Mouse (Mus musculus): ENCODE data around the gene Vps45. TPM values are rescaled to one million over a fixed set of nuclear protein-coding genes. Genes with fewer than 3 reads are reported as not detected.
A peak's percentile ranks its signal among the peaks of the same experiment; 100 is the strongest.
"Not testable (repeated sequence)": the region's sequence is repeated elsewhere in the genome, so short reads cannot be mapped to it uniquely, and the experiment has no call there.

Gene Vps45
- total and polyA plus RNA-seq, 2 experiments from 2014 or later: 29.5 to 61.1 TPM

GRCm38 (mm10) chr3:95969277-95969676, 89.0 kb downstream of the Vps45 start:
- no peak for ATAC-seq (ENCODE audit: low FRiP score)
- Histone ChIP-seq H3K36me3 (ENCODE audit: insufficient read depth, low read length) (no peaks in the 10 kb centered on the region), H3K27me3 (ENCODE audit: insufficient read depth, low read length) (no peaks in the 10 kb centered on the region), H3K4me3 (ENCODE audit: low read depth, low read length) (no peak overlapping the region), H3K4me1 (ENCODE audit: insufficient read depth, low read length) (no peaks in the 10 kb centered on the region), H3K9ac (replicated peaks; ENCODE audit: low read length, poor library complexity, severe bottlenecking) (no peak overlapping the region), H3K4me2 (ENCODE audit: low read depth, low read length, poor library complexity, severe bottlenecking) (no peak overlapping the region), H3K9me3 (ENCODE audit: low read length) (no peaks in the 10 kb centered on the region), H3K27ac (ENCODE audit: low read depth, low read length) (no peak overlapping the region)
- DNase-seq (ENCODE audit: low spot score): no peak
- no peak for TF ChIP-seq CTCF (IDR thresholded peaks at IDR 0.05)
- 92% methylated on average over 1 of the region's 1 CpGs for WGBS

- Histone ChIP-seq H3K4me1 (ENCODE audit: insufficient read depth, low read length) (no peaks in the 10 kb centered on the region), H3K9ac (replicated peaks; ENCODE audit: low read length, poor library complexity, severe bottlenecking) (no peak overlapping the region), H3K36me3 (ENCODE audit: insufficient read depth, low read length) (no peaks in the 10 kb centered on the region), H3K4me3 (ENCODE audit: low read depth, low read length) (peak overlapping the region; percentile 14; the same call in 1 of the 2 replicates), H3K4me2 (ENCODE audit: low read depth, low read length, poor library complexity, severe bottlenecking) (peak overlapping the region; percentile 40), H3K27ac (ENCODE audit: low read depth, low read length) (no peak overlapping the region), H3K27me3 (ENCODE audit: insufficient read depth, low read length) (no peaks in the 10 kb centered on the region), H3K9me3 (ENCODE audit: low read length) (no peaks in the 10 kb centered on the region)
- WGBS: 10% methylated on average over 7 of the region's 7 CpGs
- 0 out of 2 replicates have a peak, but pooled peaks have one; percentile 23 for ATAC-seq (ENCODE audit: low FRiP score)
- TF ChIP-seq CTCF (IDR thresholded peaks at IDR 0.05): peak; percentile 72
- DNase-seq (ENCODE audit: low spot score): peak; percentile 77
Measured at GRCm38 (mm10) chr3:95965518-95966451, 92.5 kb downstream of the Vps45 start.

DNA sequence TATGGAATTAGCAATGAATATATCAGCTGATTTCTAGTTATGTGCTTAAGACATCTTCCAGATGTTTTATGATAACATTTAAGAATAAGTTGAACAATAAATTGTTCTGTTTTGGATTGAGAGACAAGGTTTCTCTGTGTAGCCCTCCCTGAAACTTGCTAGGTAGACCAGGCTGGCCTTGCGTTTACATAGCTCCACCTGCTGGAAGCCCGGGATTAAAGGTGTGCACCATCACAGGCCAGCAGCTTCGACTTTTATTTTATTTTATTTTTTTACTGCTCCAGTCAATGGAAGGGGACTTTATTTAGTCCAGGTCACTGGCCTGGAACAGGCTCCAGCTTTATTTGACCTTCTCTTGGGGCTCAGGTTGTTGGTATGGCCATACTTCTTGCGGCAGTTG, 94.6 kb downstream of the Vps45 start:
- no peak overlapping the region for H3K9ac ChIP-seq (replicated peaks; ENCODE audit: low read length, poor library complexity, severe bottlenecking)
- ATAC-seq (ENCODE audit: low FRiP score) (no peak), DNase-seq (ENCODE audit: low spot score) (peak; percentile 22)
- no peak overlapping the region for H3K27ac ChIP-seq (ENCODE audit: low read depth, low read length)
- no peaks in the 10 kb centered on the region for H3K9me3 ChIP-seq (ENCODE audit: low read length)
- no peaks in the 10 kb centered on the region for H3K4me1 ChIP-seq (ENCODE audit: insufficient read depth, low read length)
- H3K4me3 ChIP-seq (ENCODE audit: low read depth, low read length): no peak overlapping the region
- 54% methylated on average over 4 of the region's 4 CpGs for WGBS
- H3K4me2 ChIP-seq (ENCODE audit: low read depth, low read length, poor library complexity, severe bottlenecking): no peak overlapping the region
- TF ChIP-seq CTCF (IDR thresholded peaks at IDR 0.05): peak; percentile 69
- no peaks in the 10 kb centered on the region for H3K36me3 ChIP-seq (ENCODE audit: insufficient read depth, low read length)
- H3K27me3 ChIP-seq (ENCODE audit: insufficient read depth, low read length): no peaks in the 10 kb centered on the region

DNA sequence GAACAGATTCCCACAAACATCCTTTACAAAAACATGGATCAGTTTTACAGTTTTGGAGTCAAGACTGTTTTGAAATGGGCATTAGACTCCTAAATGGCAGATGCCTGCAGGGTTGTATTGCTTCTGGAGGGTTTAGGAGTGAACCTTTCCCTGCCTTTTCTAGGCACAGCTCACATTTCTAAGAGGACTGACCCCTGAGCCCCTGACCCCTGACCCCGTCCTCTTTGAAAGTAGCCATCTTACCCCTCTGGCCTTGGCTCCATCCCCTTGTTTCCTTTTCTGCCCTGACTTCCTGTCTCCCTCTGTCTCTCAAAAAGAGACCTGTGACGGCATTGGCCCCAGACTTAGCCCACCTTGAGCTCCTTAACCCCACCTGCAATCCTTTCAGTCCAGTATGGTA, 95.0 kb downstream of the Vps45 start:
- Histone ChIP-seq H3K36me3 (ENCODE audit: insufficient read depth, low read length) (no peaks in the 10 kb centered on the region), H3K9me3 (ENCODE audit: low read length) (no peaks in the 10 kb centered on the region), H3K4me1 (ENCODE audit: insufficient read depth, low read length) (no peaks in the 10 kb centered on the region), H3K4me3 (ENCODE audit: low read depth, low read length) (no peak overlapping the region), H3K27me3 (ENCODE audit: insufficient read depth, low read length) (no peaks in the 10 kb centered on the region), H3K9ac (replicated peaks; ENCODE audit: low read length, poor library complexity, severe bottlenecking) (no peak overlapping the region), H3K4me2 (ENCODE audit: low read depth, low read length, poor library complexity, severe bottlenecking) (no peak overlapping the region), H3K27ac (ENCODE audit: low read depth, low read length) (no peak overlapping the region)
- 24% methylated on average over 2 of the region's 2 CpGs for WGBS
- DNase-seq (ENCODE audit: low spot score) (no peak), ATAC-seq (ENCODE audit: low FRiP score) (no peak)
- TF ChIP-seq CTCF (IDR thresholded peaks at IDR 0.05): no peak

DNA sequence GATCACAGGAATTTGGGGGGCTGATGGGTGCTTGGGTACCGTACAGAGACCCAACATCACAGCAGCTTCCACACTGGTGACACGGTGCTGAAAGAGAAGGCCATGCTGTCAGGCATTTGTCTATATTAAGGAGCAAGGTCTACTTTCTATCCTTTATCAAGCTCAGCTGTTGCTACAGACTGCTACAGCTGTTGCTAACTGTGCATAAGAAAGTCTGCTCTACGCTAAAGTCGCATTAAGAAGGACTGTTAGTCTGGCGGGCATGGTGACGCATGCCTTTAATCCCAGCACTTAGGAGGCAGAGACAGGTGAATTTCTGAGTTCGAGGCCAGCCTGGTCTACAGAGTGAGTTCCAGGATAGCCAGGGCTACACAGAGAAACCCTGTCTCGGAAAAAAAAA, 96.1 kb downstream of the Vps45 start:
- H3K4me2 ChIP-seq (ENCODE audit: low read depth, low read length, poor library complexity, severe bottlenecking); H3K4me1 ChIP-seq (ENCODE audit: insufficient read depth, low read length); ATAC-seq (ENCODE audit: low FRiP score); H3K9me3 ChIP-seq (ENCODE audit: low read length); H3K36me3 ChIP-seq (ENCODE audit: insufficient read depth, low read length); DNase-seq (ENCODE audit: low spot score); H3K27me3 ChIP-seq (ENCODE audit: insufficient read depth, low read length); H3K27ac ChIP-seq (ENCODE audit: low read depth, low read length); H3K9ac ChIP-seq (replicated peaks; ENCODE audit: low read length, poor library complexity, severe bottlenecking); H3K4me3 ChIP-seq (ENCODE audit: low read depth, low read length): not testable (repeated sequence)
- 89% methylated on average over 8 of the region's 8 CpGs for WGBS

GRCm38 (mm10) chr3:95959807-95960206, 98.5 kb downstream of the Vps45 start:
- peak; percentile 37 for TF ChIP-seq CTCF (IDR thresholded peaks at IDR 0.05)
- no peaks in the 10 kb centered on the region for H3K27me3 ChIP-seq (ENCODE audit: insufficient read depth, low read length)
- no peaks in the 10 kb centered on the region for H3K36me3 ChIP-seq (ENCODE audit: insufficient read depth, low read length)
- no peaks in the 10 kb centered on the region for H3K4me1 ChIP-seq (ENCODE audit: insufficient read depth, low read length)
- H3K9me3 ChIP-seq (ENCODE audit: low read length): no peaks in the 10 kb centered on the region
- DNase-seq (ENCODE audit: low spot score): no peak
- H3K9ac ChIP-seq (replicated peaks; ENCODE audit: low read length, poor library complexity, severe bottlenecking): no peak overlapping the region
- ATAC-seq (ENCODE audit: low FRiP score): no peak
- no peak overlapping the region for H3K4me2 ChIP-seq (ENCODE audit: low read depth, low read length, poor library complexity, severe bottlenecking)
- H3K4me3 ChIP-seq (ENCODE audit: low read depth, low read length): no peak overlapping the region
- no peak overlapping the region for H3K27ac ChIP-seq (ENCODE audit: low read depth, low read length)
- WGBS: 89% methylated on average over 1 of the region's 1 CpGs
